Mouse (Mus musculus): ENCODE data around the gene Dennd1b. TPM values are rescaled to one million over a fixed set of nuclear protein-coding genes. Genes with fewer than 3 reads are reported as not detected.

Gene Dennd1b
- polyA plus RNA-seq, 1 experiment from 2014 or later: 13.1 TPM

- no peaks in the 10 kb centered on the region for H3K9me3 ChIP-seq (ENCODE audit: control insufficient read depth, low read length)
- H3K4me2 ChIP-seq (replicated peaks; ENCODE audit: low read depth, low read length): no peak overlapping the region
- no peak overlapping the region for H3K27ac ChIP-seq (ENCODE audit: low read depth, low read length)
- H3K4me3 ChIP-seq (ENCODE audit: low read length): no peak overlapping the region
- H3K27me3 ChIP-seq (ENCODE audit: control insufficient read depth, insufficient read depth, low read length): no peaks in the 10 kb centered on the region
- no peaks in the 10 kb centered on the region for H3K36me3 ChIP-seq (ENCODE audit: control insufficient read depth, insufficient read depth, low read length)
- 80% methylated on average over 5 of the region's 5 CpGs for WGBS
- ATAC-seq (ENCODE audit: low FRiP score, low TSS enrichment): no peak
- no peaks in the 10 kb centered on the region for H3K4me1 ChIP-seq (ENCODE audit: control insufficient read depth, insufficient read depth, low read length)
- no peak overlapping the region for H3K9ac ChIP-seq (ENCODE audit: low read depth, low read length)
Observed at GRCm38 (mm10) chr1:138992384-138993138, 29.3 kb downstream of the Dennd1b start.

DNA sequence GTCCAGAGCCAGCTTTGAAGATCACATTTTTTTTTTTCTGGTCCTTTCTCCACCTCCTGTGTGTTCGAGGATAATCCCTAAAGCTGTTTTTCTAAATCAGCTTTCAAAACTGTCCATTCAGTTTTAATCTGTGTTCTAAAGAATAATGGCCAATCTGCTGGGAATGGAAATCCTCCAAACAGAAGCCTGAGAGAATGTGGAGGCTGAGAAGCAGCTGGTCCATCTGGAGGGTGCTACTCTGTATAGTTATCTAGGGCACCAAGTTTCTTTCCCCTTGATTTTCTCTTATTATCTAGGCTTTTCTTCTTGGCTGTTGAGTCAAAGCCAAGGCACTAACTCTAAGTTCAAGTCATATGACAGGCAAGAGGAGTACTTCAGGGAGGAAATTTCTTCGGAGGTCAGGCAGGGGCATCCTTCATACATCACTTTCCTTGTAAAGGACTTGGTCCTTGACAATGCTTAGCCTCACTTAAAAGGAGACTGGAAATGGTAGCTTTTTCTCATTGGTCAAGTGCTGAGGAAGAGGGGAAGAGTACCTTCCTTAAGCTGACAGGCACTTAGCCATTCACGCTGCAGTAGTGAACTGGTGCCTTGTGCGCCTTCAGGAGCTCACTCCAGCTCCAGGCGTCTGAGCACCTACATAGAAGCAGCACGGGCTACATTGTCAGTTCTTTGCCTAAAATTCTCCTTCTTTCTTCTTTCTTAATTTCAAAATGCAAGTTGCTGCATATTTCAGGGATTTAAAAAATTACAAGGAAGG, 32.6 kb downstream of the Dennd1b start:
- WGBS: 86% methylated on average over 6 of the region's 6 CpGs
- H3K4me1 ChIP-seq (ENCODE audit: control insufficient read depth, insufficient read depth, low read length): no peaks in the 10 kb centered on the region
- no peaks in the 10 kb centered on the region for H3K9me3 ChIP-seq (ENCODE audit: control insufficient read depth, low read length)
- ATAC-seq (ENCODE audit: low FRiP score, low TSS enrichment): no peak
- no peaks in the 10 kb centered on the region for H3K27me3 ChIP-seq (ENCODE audit: control insufficient read depth, insufficient read depth, low read length)
- H3K4me2 ChIP-seq (replicated peaks; ENCODE audit: low read depth, low read length): no peak overlapping the region
- no peaks in the 10 kb centered on the region for H3K36me3 ChIP-seq (ENCODE audit: control insufficient read depth, insufficient read depth, low read length)
- H3K9ac ChIP-seq (ENCODE audit: low read depth, low read length): no peak overlapping the region
- no peak overlapping the region for H3K4me3 ChIP-seq (ENCODE audit: low read length)
- H3K27ac ChIP-seq (ENCODE audit: low read depth, low read length): no peak overlapping the region

DNA sequence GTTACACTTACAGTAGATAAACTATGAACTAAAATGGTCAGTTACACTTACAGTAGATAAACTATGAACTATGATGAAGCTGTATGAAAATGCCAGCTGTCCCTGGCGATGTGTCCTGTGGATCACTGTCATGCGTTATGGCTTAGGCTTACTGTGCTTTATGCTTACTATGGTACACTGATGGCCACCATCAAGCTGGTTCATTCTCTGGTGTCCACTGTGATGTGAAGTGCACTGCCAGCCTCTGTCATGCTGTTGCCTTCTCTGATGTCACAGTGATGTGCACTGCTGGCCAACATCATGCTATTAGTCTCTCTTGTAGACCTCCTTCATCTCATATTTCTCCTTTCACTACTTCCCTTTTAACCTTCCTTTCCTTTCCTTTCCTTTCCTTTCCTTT, 33.4 kb downstream of the Dennd1b start:
- Histone ChIP-seq H3K4me2 (replicated peaks; ENCODE audit: low read depth, low read length) (no peak overlapping the region), H3K4me3 (ENCODE audit: low read length) (no peak overlapping the region), H3K9ac (ENCODE audit: low read depth, low read length) (no peak overlapping the region), H3K9me3 (ENCODE audit: control insufficient read depth, low read length) (no peaks in the 10 kb centered on the region), H3K4me1 (ENCODE audit: control insufficient read depth, insufficient read depth, low read length) (no peaks in the 10 kb centered on the region), H3K27ac (ENCODE audit: low read depth, low read length) (no peak overlapping the region), H3K27me3 (ENCODE audit: control insufficient read depth, insufficient read depth, low read length) (no peaks in the 10 kb centered on the region), H3K36me3 (ENCODE audit: control insufficient read depth, insufficient read depth, low read length) (no peaks in the 10 kb centered on the region)
- 89% methylated on average over 2 of the region's 2 CpGs for WGBS
- no peak for ATAC-seq (ENCODE audit: low FRiP score, low TSS enrichment)

DNA sequence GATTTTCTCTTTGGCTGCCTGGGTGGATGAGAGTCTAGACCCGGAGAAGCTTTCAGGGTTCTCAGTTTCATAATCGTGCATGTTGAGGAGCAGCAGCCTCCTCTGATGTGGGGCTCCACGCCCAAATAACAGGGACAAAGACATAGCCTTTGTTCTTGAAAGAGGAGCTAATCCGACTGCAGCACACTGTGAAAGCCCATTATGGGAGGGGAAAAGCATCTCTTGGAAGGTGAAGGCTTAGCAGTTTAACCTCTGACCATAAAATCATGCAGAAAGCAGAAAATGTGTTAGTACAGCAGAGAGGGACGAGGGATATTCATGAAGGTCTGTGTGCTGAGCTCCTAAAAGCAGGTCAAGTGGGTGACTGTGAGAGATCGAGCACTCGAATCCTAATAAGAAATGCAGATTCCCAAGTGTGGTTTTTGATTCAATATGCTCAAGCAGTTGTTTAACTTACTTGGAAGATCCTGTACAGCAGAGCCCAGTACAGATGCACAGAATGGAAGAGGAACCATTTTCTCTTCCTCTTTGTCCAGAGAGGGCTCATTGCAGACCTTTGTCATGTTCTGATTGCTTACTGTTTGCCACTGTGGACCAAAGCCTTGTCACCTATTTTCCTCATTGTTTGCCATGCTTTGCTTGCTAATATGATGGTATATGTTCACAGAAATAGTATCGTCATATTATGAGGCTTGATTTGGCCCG, 37.6 kb downstream of the Dennd1b start:
- Histone ChIP-seq H3K27me3 (ENCODE audit: control insufficient read depth, insufficient read depth, low read length) (no peaks in the 10 kb centered on the region), H3K27ac (ENCODE audit: low read depth, low read length) (no peak overlapping the region), H3K9me3 (ENCODE audit: control insufficient read depth, low read length) (no peaks in the 10 kb centered on the region), H3K36me3 (ENCODE audit: control insufficient read depth, insufficient read depth, low read length) (no peaks in the 10 kb centered on the region), H3K4me2 (replicated peaks; ENCODE audit: low read depth, low read length) (no peak overlapping the region), H3K4me1 (ENCODE audit: control insufficient read depth, insufficient read depth, low read length) (no peaks in the 10 kb centered on the region), H3K4me3 (ENCODE audit: low read length) (no peak overlapping the region), H3K9ac (ENCODE audit: low read depth, low read length) (no peak overlapping the region)
- WGBS: 64% methylated on average over 9 of the region's 9 CpGs
- ATAC-seq (ENCODE audit: low FRiP score, low TSS enrichment): no peak

DNA sequence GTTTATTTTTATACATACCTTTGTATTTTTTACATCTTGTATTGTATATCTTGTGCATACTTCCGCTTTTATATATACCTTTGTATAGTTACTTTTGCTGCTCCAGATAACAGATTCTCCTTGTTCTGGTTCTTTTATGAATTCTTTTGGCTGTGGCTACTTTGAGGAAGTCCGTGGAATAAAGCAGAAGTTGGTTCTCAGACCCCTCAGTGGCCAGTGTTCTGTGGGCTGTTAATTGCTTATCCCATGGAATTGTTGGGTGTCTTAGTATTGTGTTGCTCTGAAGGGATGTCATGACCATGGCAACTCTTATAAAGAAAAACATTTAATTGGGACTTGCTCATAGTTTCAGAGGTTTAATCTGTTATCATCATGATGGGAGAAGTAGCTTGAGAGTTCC, 40.3 kb downstream of the Dennd1b start:
- no peaks in the 10 kb centered on the region for H3K27me3 ChIP-seq (ENCODE audit: control insufficient read depth, insufficient read depth, low read length)
- no peaks in the 10 kb centered on the region for H3K36me3 ChIP-seq (ENCODE audit: control insufficient read depth, insufficient read depth, low read length)
- no peaks in the 10 kb centered on the region for H3K9me3 ChIP-seq (ENCODE audit: control insufficient read depth, low read length)
- WGBS: 88% methylated on average over 2 of the region's 2 CpGs
- ATAC-seq (ENCODE audit: low FRiP score, low TSS enrichment): no peak
- no peaks in the 10 kb centered on the region for H3K4me1 ChIP-seq (ENCODE audit: control insufficient read depth, insufficient read depth, low read length)
- no peak overlapping the region for H3K4me2 ChIP-seq (replicated peaks; ENCODE audit: low read depth, low read length)
- no peak overlapping the region for H3K27ac ChIP-seq (ENCODE audit: low read depth, low read length)
- H3K9ac ChIP-seq (ENCODE audit: low read depth, low read length): no peak overlapping the region
- H3K4me3 ChIP-seq (ENCODE audit: low read length): no peak overlapping the region

GRCm38 (mm10) chr1:139006000-139006399, 42.8 kb downstream of the Dennd1b start:
- Histone ChIP-seq H3K27ac (ENCODE audit: low read depth, low read length) (no peak overlapping the region), H3K4me3 (ENCODE audit: low read length) (no peak overlapping the region), H3K4me1 (ENCODE audit: control insufficient read depth, insufficient read depth, low read length) (no peaks in the 10 kb centered on the region), H3K27me3 (ENCODE audit: control insufficient read depth, insufficient read depth, low read length) (no peaks in the 10 kb centered on the region), H3K9ac (ENCODE audit: low read depth, low read length) (no peak overlapping the region), H3K36me3 (ENCODE audit: control insufficient read depth, insufficient read depth, low read length) (no peaks in the 10 kb centered on the region), H3K4me2 (replicated peaks; ENCODE audit: low read depth, low read length) (no peak overlapping the region), H3K9me3 (ENCODE audit: control insufficient read depth, low read length) (no peaks in the 10 kb centered on the region)
- ATAC-seq (ENCODE audit: low FRiP score, low TSS enrichment): no peak
- 78% methylated on average over 1 of the region's 1 CpGs for WGBS

DNA sequence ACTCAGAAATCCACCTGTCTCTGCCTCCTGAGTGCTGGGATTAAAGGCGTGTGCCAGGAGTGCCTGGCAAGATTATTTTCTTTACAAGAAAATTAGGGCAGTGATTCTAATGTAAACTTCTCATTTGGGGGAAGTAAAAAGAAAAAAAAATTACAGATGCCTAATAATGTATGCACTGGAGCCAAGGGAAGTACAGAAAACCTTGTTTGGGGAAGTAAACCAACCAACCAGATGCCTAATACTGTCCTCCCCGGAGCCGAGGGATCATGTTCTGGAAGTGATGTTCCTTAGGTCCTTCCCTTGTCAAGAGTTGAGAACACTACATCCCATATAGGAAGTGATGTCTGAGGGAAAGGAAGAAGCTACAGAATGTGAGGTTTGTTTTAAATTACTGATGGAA, 44.2 kb downstream of the Dennd1b start:
- no peak overlapping the region for H3K27ac ChIP-seq (ENCODE audit: low read depth, low read length)

DNA sequence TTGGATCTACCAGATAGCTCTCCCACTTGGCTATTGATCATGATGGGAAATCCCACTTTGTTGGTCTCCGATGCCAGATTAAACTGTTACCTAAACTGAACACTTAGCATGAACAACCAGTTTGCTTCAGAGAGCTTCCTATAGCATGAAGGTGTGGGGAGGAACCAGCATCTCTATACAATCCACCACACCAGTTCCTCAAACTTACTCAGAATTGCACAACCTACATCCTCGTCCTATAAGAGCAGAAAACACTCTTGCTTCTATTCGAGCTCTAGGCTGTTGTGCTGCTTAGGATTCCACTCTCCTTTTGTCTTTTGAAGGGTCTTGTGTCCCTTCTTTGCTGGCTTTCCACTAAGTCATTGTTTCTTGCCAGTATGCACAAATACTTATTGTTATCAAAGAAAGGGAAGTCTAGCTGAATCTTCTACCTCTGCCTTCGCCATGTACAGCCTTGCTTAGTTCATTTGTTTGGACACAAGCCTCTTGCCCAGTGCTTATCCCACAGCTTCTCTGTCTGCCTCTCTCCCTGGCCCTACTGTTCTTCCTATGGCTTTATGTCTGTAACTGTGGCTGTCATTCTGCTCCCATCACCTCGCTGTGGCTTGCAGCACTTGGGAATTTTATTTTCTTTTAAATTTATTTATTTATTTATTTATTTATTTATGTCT, 52.0 kb downstream of the Dennd1b start:
- ATAC-seq (ENCODE audit: low FRiP score, low TSS enrichment): no peak
- H3K9me3 ChIP-seq (ENCODE audit: control insufficient read depth, low read length): no peaks in the 10 kb centered on the region
- no peak overlapping the region for H3K27ac ChIP-seq (ENCODE audit: low read depth, low read length)
- no peaks in the 10 kb centered on the region for H3K27me3 ChIP-seq (ENCODE audit: control insufficient read depth, insufficient read depth, low read length)
- H3K4me2 ChIP-seq (replicated peaks; ENCODE audit: low read depth, low read length): no peak overlapping the region
- H3K4me1 ChIP-seq (ENCODE audit: control insufficient read depth, insufficient read depth, low read length): no peaks in the 10 kb centered on the region
- H3K4me3 ChIP-seq (ENCODE audit: low read length): no peak overlapping the region
- no peaks in the 10 kb centered on the region for H3K36me3 ChIP-seq (ENCODE audit: control insufficient read depth, insufficient read depth, low read length)
- H3K9ac ChIP-seq (ENCODE audit: low read depth, low read length): no peak overlapping the region
- WGBS: 84% methylated on average over 5 of the region's 5 CpGs

More for the DNA sequence above, 44.2 kb downstream of the Dennd1b start:
- no peaks in the 10 kb centered on the region for H3K4me1 ChIP-seq (ENCODE audit: control insufficient read depth, insufficient read depth, low read length)
- no peak overlapping the region for H3K4me2 ChIP-seq (replicated peaks; ENCODE audit: low read depth, low read length)
- no peak for ATAC-seq (ENCODE audit: low FRiP score, low TSS enrichment)
- no peaks in the 10 kb centered on the region for H3K27me3 ChIP-seq (ENCODE audit: control insufficient read depth, insufficient read depth, low read length)
- H3K9me3 ChIP-seq (ENCODE audit: control insufficient read depth, low read length): no peaks in the 10 kb centered on the region
- H3K9ac ChIP-seq (ENCODE audit: low read depth, low read length): no peak overlapping the region
- WGBS: 93% methylated on average over 3 of the region's 3 CpGs
- no peaks in the 10 kb centered on the region for H3K36me3 ChIP-seq (ENCODE audit: control insufficient read depth, insufficient read depth, low read length)
- no peak overlapping the region for H3K4me3 ChIP-seq (ENCODE audit: low read length)

All from kidney, embryonic 14.5 days (tissue).